ENCODE assay signal across 14 mouse cellular contexts in the genomic region with DNA sequence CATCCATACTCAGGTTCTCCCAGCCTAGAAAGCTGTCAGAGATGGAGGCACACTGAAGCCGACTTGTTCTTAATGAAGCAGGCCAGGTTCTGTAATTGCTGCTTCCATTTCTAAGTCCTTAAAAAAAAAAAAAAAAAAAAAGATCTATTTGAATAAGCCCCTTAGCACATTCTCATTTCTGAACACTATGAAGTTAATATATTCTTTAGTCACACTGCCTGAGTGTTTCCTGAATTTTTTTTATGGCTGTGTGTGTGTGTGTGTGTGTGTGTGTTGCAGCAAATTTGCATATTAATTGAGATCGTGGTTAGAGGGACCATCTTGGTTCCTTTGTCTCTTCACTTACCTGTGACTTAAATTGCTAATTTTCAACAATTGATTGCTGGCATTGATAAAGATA. TPM values are rescaled to one million over a fixed set of nuclear protein-coding genes. Genes with fewer than 3 reads are reported as not detected.
DNase-seq lines count a peak whose midpoint lies in the region; ATAC-seq lines count a peak whose summit lies in the region.
"Had no signal": no experiment of that assay in that cellular context is flagged by ENCODE, and none has a peak within 500 bp of the region (broad histone marks: within the 10 kb centered on the region; RNA-seq: fewer than 3 reads in every experiment).

No protein-coding gene starts in this region.

- ATAC-seq in embryonic facial prominence, embryonic 12.5 days (ENCODE audit: insufficient number of reproducible peaks, insufficient read depth, low FRiP score, low TSS enrichment), result no peak
- no peak for ATAC-seq in hindbrain, embryonic 15.5 days (ENCODE audit: low FRiP score, low read depth)
- no peak for ATAC-seq in hindbrain, embryonic 12.5 days (ENCODE audit: low FRiP score)
- no peak for ATAC-seq in neural tube, embryonic 13.5 days (ENCODE audit: low read depth)
- ATAC-seq: intestine, postnatal 0 days had no signal

- no peak overlapping the region for H3K4me2 ChIP-seq in embryonic facial prominence, embryonic 12.5 days (replicated peaks)
- no peak overlapping the region for H3K4me2 ChIP-seq in hindbrain, embryonic 15.5 days
- H3K4me2 ChIP-seq in hindbrain, embryonic 12.5 days (replicated peaks), result no peak overlapping the region
- no peak overlapping the region for H3K4me2 ChIP-seq in neural tube, embryonic 13.5 days
- H3K4me2 ChIP-seq: midbrain, embryonic 12.5 days had no signal

- H3K36me3 ChIP-seq in embryonic facial prominence, embryonic 12.5 days, result peaks cover 43% of the 10 kb centered on the region
- H3K36me3 ChIP-seq in embryonic facial prominence, embryonic 10.5 days (replicated peaks), result peaks cover 62% of the 10 kb centered on the region
- H3K36me3 ChIP-seq in hindbrain, embryonic 15.5 days, result peaks cover 7% of the 10 kb centered on the region; the same call in 1 of the 2 replicates
- peaks cover 11% of the 10 kb centered on the region for H3K36me3 ChIP-seq in hindbrain, embryonic 12.5 days
- peaks cover 20% of the 10 kb centered on the region; the same call in 1 of the 2 replicates for H3K36me3 ChIP-seq in neural tube, embryonic 13.5 days

- DNase-seq in embryonic facial prominence, embryonic 10.5 days (ENCODE audit: low spot score), result no peak
- no peak for DNase-seq in neural tube, embryonic 10.5 days (ENCODE audit: extremely low spot score, low spot score)
- DNase-seq in urinary bladder, postnatal 10 days (ENCODE audit: low spot score), result no peak
- DNase-seq in adrenal gland, adult 18-20 months (ENCODE audit: low spot score in 2 of 2), result no peak
- DNase-seq: cerebellum, adult 8-10 months; embryo, embryonic 11 days; left cerebral cortex, postnatal 4 days; spleen, adult 18-20 months had no signal

- no peak overlapping the region for H3K4me3 ChIP-seq in embryonic facial prominence, embryonic 12.5 days
- H3K4me3 ChIP-seq in embryonic facial prominence, embryonic 10.5 days, result no peak overlapping the region
- no peak overlapping the region for H3K4me3 ChIP-seq in hindbrain, embryonic 15.5 days
- no peak overlapping the region for H3K4me3 ChIP-seq in hindbrain, embryonic 12.5 days
- H3K4me3 ChIP-seq in neural tube, embryonic 13.5 days, result no peak overlapping the region
- H3K4me3 ChIP-seq: midbrain, embryonic 12.5 days had no signal

- no peak overlapping the region for H3K9ac ChIP-seq in embryonic facial prominence, embryonic 12.5 days
- H3K9ac ChIP-seq in hindbrain, embryonic 15.5 days, result no peak overlapping the region
- H3K9ac ChIP-seq in hindbrain, embryonic 12.5 days, result no peak overlapping the region
- H3K9ac ChIP-seq in neural tube, embryonic 13.5 days, result no peak overlapping the region
- H3K9ac ChIP-seq: midbrain, embryonic 12.5 days had no signal

- peak overlapping the region; percentile 26; the same call in 1 of the 2 replicates for H3K27ac ChIP-seq in embryonic facial prominence, embryonic 12.5 days
- no peak overlapping the region for H3K27ac ChIP-seq in embryonic facial prominence, embryonic 10.5 days (replicated peaks)
- peak overlapping the region; percentile 60 for H3K27ac ChIP-seq in hindbrain, embryonic 15.5 days (replicated peaks)
- no peak overlapping the region for H3K27ac ChIP-seq in hindbrain, embryonic 12.5 days
- peak overlapping the region; percentile 78 for H3K27ac ChIP-seq in neural tube, embryonic 13.5 days (replicated peaks)
- H3K27ac ChIP-seq: midbrain, embryonic 12.5 days had no signal

- H3K9me3 ChIP-seq in embryonic facial prominence, embryonic 12.5 days, result no peaks in the 10 kb centered on the region
- no peaks in the 10 kb centered on the region for H3K9me3 ChIP-seq in embryonic facial prominence, embryonic 10.5 days
- no peaks in the 10 kb centered on the region for H3K9me3 ChIP-seq in hindbrain, embryonic 15.5 days
- H3K9me3 ChIP-seq in hindbrain, embryonic 12.5 days (replicated peaks), result no peaks in the 10 kb centered on the region
- H3K9me3 ChIP-seq in neural tube, embryonic 13.5 days, result no peaks in the 10 kb centered on the region
- H3K9me3 ChIP-seq: midbrain, embryonic 12.5 days had no signal

- peaks cover 8% of the 10 kb centered on the region; the same call in 1 of the 2 replicates for H3K4me1 ChIP-seq in embryonic facial prominence, embryonic 12.5 days
- peaks cover 24% of the 10 kb centered on the region for H3K4me1 ChIP-seq in embryonic facial prominence, embryonic 10.5 days
- peaks cover 15% of the 10 kb centered on the region for H3K4me1 ChIP-seq in hindbrain, embryonic 15.5 days (replicated peaks)
- no peaks in the 10 kb centered on the region for H3K4me1 ChIP-seq in hindbrain, embryonic 12.5 days
- H3K4me1 ChIP-seq in neural tube, embryonic 13.5 days (replicated peaks), result peaks cover 8% of the 10 kb centered on the region
- H3K4me1 ChIP-seq: midbrain, embryonic 12.5 days had no signal

- 54% methylated on average over 2 of the region's 2 CpGs for WGBS in embryonic facial prominence, embryonic 12.5 days
- WGBS in embryonic facial prominence, embryonic 10.5 days, result 59% methylated on average over 2 of the region's 2 CpGs
- WGBS in hindbrain, embryonic 15.5 days, result 37% methylated on average over 2 of the region's 2 CpGs
- 69% methylated on average over 2 of the region's 2 CpGs for WGBS in hindbrain, embryonic 12.5 days
- 68% methylated on average over 2 of the region's 2 CpGs for WGBS in neural tube, embryonic 13.5 days

- H3K27me3 ChIP-seq in embryonic facial prominence, embryonic 12.5 days, result no peaks in the 10 kb centered on the region
- no peaks in the 10 kb centered on the region for H3K27me3 ChIP-seq in embryonic facial prominence, embryonic 10.5 days (replicated peaks; ENCODE audit: low read depth, poor library complexity, severe bottlenecking)
- H3K27me3 ChIP-seq in hindbrain, embryonic 15.5 days, result no peaks in the 10 kb centered on the region
- no peaks in the 10 kb centered on the region for H3K27me3 ChIP-seq in hindbrain, embryonic 12.5 days
- H3K27me3 ChIP-seq in neural tube, embryonic 13.5 days, result no peaks in the 10 kb centered on the region
- H3K27me3 ChIP-seq: midbrain, embryonic 12.5 days had no signal

RNA-seq across cellular contexts. Expression of a gene that starts 47.8 kb away (rescaled TPM):
- 53.1 and 55.9 TPM in 2 replicates for polyA plus RNA-seq in embryonic facial prominence, embryonic 12.5 days (2016; fragmentation: Nextera tagmentation; extraction: Ambion mirVana)
- 35.8 and 41.7 TPM in 2 replicates for polyA plus RNA-seq in embryonic facial prominence, embryonic 10.5 days (2016; fragmentation: Nextera tagmentation; extraction: Ambion mirVana)
- 34.1 and 38.1 TPM in 2 replicates for polyA plus RNA-seq in hindbrain, embryonic 15.5 days (2015; fragmentation: Nextera tagmentation; extraction: Ambion mirVana)
- polyA plus RNA-seq in hindbrain, embryonic 12.5 days (2016; fragmentation: Nextera tagmentation; extraction: Ambion mirVana), result 43.9 and 46.0 TPM in 2 replicates
- polyA plus RNA-seq in neural tube, embryonic 13.5 days (2015; fragmentation: Nextera tagmentation; extraction: Ambion mirVana), result 21.0 and 21.2 TPM in 2 replicates
- total RNA-seq in adrenal gland, adult 18-20 months (2021), result 10 to 100 TPM; 18.3 to 26.6 TPM

Comparison
In these comparisons a context has a peak if more than half of its experiments do, and no peak if none do; other contexts are left out.
1. H3K27ac ChIP-seq: peak in embryonic facial prominence, embryonic 12.5 days (single experiment), hindbrain, embryonic 15.5 days (single experiment) and neural tube, embryonic 13.5 days (single experiment); none in embryonic facial prominence, embryonic 10.5 days (single experiment) and hindbrain, embryonic 12.5 days (single experiment).